Mouse (Mus musculus) cerebral cortex, adult 2 months (tissue): ENCODE results near the gene Fto.

Experiments used
- WGBS: fragments of 180-500 bp; shearing (Covaris S2); methylation state at CpG from one replicate; pipeline ENCODE4 v1.1.7; 2018; 5-methylcytosine and 5-hydroxymethylcytosine counted together

Gene Fto

GRCm38 (mm10) chr8:91529699-91530098, 216.4 kb downstream of the Fto start:
- WGBS: 87% methylated on average over 5 of the region's 5 CpGs

GRCm38 (mm10) chr8:91530656-91531055, 217.3 kb downstream of the Fto start:
- WGBS: 77% methylated on average over 8 of the region's 8 CpGs

- 51% methylated on average over 8 of the region's 8 CpGs for WGBS
Observed at GRCm38 (mm10) chr8:91531971-91532370, 218.6 kb downstream of the Fto start.

- WGBS: 63% methylated on average over 18 of the region's 18 CpGs
Observed at GRCm38 (mm10) chr8:91532671-91533436, 219.5 kb downstream of the Fto start.

- 86% methylated on average over 5 of the region's 5 CpGs for WGBS
Observed at GRCm38 (mm10) chr8:91534752-91535151, 221.4 kb downstream of the Fto start.

- WGBS: 87% methylated on average over 9 of the region's 9 CpGs
Observed at GRCm38 (mm10) chr8:91538109-91538508, 224.8 kb downstream of the Fto start.

- whole genome bisulfite sequencing: 76% methylated on average over 5 of the region's 5 CpGs
Observed at GRCm38 (mm10) chr8:91538892-91539291, 225.6 kb downstream of the Fto start.

- WGBS: 94% methylated on average over 8 of the region's 8 CpGs
Observed at GRCm38 (mm10) chr8:91539586-91539985, 226.3 kb downstream of the Fto start.

GRCm38 (mm10) chr8:91541229-91541628, 227.9 kb downstream of the Fto start:
- WGBS: 89% methylated on average over 3 of the region's 3 CpGs

GRCm38 (mm10) chr8:91545561-91545960, 232.2 kb downstream of the Fto start:
- WGBS: 82% methylated on average over 3 of the region's 3 CpGs

- WGBS: 88% methylated on average over 8 of the region's 8 CpGs
Observed at GRCm38 (mm10) chr8:91546599-91546998, 233.3 kb downstream of the Fto start.

GRCm38 (mm10) chr8:91550131-91550530, 236.8 kb downstream of the Fto start:
- WGBS: 85% methylated on average over 1 of the region's 1 CpGs

- WGBS: 69% methylated on average over 9 of the region's 9 CpGs
Observed at GRCm38 (mm10) chr8:91551166-91551765, 237.9 kb downstream of the Fto start.

GRCm38 (mm10) chr8:91551775-91552538, 238.6 kb downstream of the Fto start:
- 46% methylated on average over 10 of the region's 10 CpGs for WGBS

GRCm38 (mm10) chr8:91552635-91553034, 239.3 kb downstream of the Fto start:
- 75% methylated on average over 11 of the region's 11 CpGs for WGBS

GRCm38 (mm10) chr8:91553387-91553786, 240.1 kb downstream of the Fto start:
- 75% methylated on average over 5 of the region's 5 CpGs for WGBS

GRCm38 (mm10) chr8:91557041-91557587, 243.8 kb downstream of the Fto start:
- 66% methylated on average over 5 of the region's 5 CpGs for WGBS

GRCm38 (mm10) chr8:91558408-91558807, 245.1 kb downstream of the Fto start:
- WGBS: 63% methylated on average over 6 of the region's 6 CpGs

- WGBS: 70% methylated on average over 6 of the region's 6 CpGs
Observed at GRCm38 (mm10) chr8:91560017-91560591, 246.8 kb downstream of the Fto start.

GRCm38 (mm10) chr8:91561241-91561640, 247.9 kb downstream of the Fto start:
- WGBS: 97% methylated on average over 4 of the region's 4 CpGs

- WGBS: 78% methylated on average over 7 of the region's 7 CpGs
Observed at GRCm38 (mm10) chr8:91562600-91562999, 249.3 kb downstream of the Fto start.

- 53% methylated on average over 3 of the region's 3 CpGs for WGBS
Observed at GRCm38 (mm10) chr8:91563326-91563725, 250.0 kb downstream of the Fto start.
